Mouse (Mus musculus) C2C12 (cell line): ENCODE measurements around the gene Slc22a16.

Experiments
- CTCF ChIP-seq: IDR thresholded peaks from one replicate; pipeline ENCODE4 v1.5.1; 2011; ENCODE audit not compliant: control insufficient read depth, insufficient read depth, insufficient read length
- MAX ChIP-seq: IDR thresholded peaks from one replicate; pipeline ENCODE4 v1.6.1; 2011; ENCODE audit warnings: mild to moderate bottlenecking, control low read depth
- MYOD1 ChIP-seq: IDR thresholded peaks from one replicate; pipeline ENCODE4 v1.6.1; 2011; ENCODE audit warnings: low read depth; ENCODE audit not compliant: control insufficient read depth, insufficient read length
- MYOG ChIP-seq: IDR thresholded peaks from one replicate; pipeline ENCODE4 v1.6.1; 2011; ENCODE audit not compliant: control insufficient read depth, insufficient read length; ENCODE audit errors: extremely low read depth
- USF1 ChIP-seq: IDR thresholded peaks from one replicate; pipeline ENCODE4 v1.6.1; 2011; ENCODE audit warnings: low read depth, mild to moderate bottlenecking, control low read depth, moderate library complexity

- TF ChIP-seq CTCF (no peak), MYOG (no peak), MYOD1 (no peak), USF1 (no peak), MAX (no peak)
Observed at GRCm38 (mm10) chr10:40632087-40632486, 62.0 kb downstream of the Slc22a16 start.
